Mouse (Mus musculus) small intestine, adult 2 months (tissue): ENCODE data around the gene Camkv. TPM values are rescaled to one million over a fixed set of nuclear protein-coding genes. Genes with fewer than 3 reads are reported as not detected.
A peak's percentile ranks its signal among the peaks of the same experiment; 100 is the strongest.

Experiments used
- H3K27ac ChIP-seq: fragments of 200-500 bp; 2 replicates; pipeline ENCODE4 v1.5.1; 2012; ENCODE audit warnings: low read depth, low read length, control low read depth, inconsistent platforms; ENCODE audit not compliant: insufficient read depth
- H3K27me3 ChIP-seq: fragments of 200-500 bp; 2 replicates; pipeline ENCODE4 v1.6.1; 2012; ENCODE audit warnings: mild to moderate bottlenecking, moderate library complexity, low read length, inconsistent platforms; ENCODE audit not compliant: control insufficient read depth, insufficient read depth
- H3K36me3 ChIP-seq: fragments of 200-500 bp; 2 replicates; pipeline ENCODE4 v1.6.1; 2012; ENCODE audit warnings: mild to moderate bottlenecking, low read length, control low read depth, inconsistent platforms; ENCODE audit not compliant: control insufficient read depth, insufficient read depth
- H3K4me1 ChIP-seq: fragments of 200-500 bp; 2 replicates; pipeline ENCODE4 v1.6.1; 2012; ENCODE audit warnings: low read length, inconsistent platforms, mixed read lengths; ENCODE audit not compliant: control insufficient read depth, insufficient read depth, insufficient read length
- H3K4me3 ChIP-seq: fragments of 200-500 bp; 2 replicates; pipeline ENCODE4 v1.5.1; 2012; ENCODE audit warnings: low read depth, mild to moderate bottlenecking, control low read depth, inconsistent platforms, low read length, moderate library complexity
- CTCF ChIP-seq: fragments of 200-500 bp; IDR thresholded peaks from 2 replicates; pipeline ENCODE4 v1.5.1; 2012; ENCODE audit warnings: low read depth, mild to moderate bottlenecking, control low read depth, inconsistent platforms, low read length, moderate library complexity, mixed read lengths; ENCODE audit not compliant: insufficient replicate concordance, insufficient read length; ENCODE audit errors: extremely low read depth
- POLR2A ChIP-seq: fragments of 200-500 bp; IDR thresholded peaks from 2 replicates; pipeline ENCODE4 v1.6.1; 2012; ENCODE audit warnings: low read depth, mild to moderate bottlenecking, control low read depth, inconsistent platforms, low read length, moderate library complexity
- WGBS: fragments of 180-500 bp; shearing (Covaris S2); methylation state at CpG from one replicate; pipeline ENCODE4 v1.1.7; 2018; 5-methylcytosine and 5-hydroxymethylcytosine counted together
- polyA plus RNA-seq: library from polyadenylated mRNA; depleted of rRNA; stranded (reverse); fragments of >200 nt; gene quantifications from 2 replicates; pipeline ENCODE4 v1.2.3, GENCODE M21; 2012

The Camkv gene
- polyA plus RNA-seq, 1 experiment, result 0.35 TPM

DNA sequence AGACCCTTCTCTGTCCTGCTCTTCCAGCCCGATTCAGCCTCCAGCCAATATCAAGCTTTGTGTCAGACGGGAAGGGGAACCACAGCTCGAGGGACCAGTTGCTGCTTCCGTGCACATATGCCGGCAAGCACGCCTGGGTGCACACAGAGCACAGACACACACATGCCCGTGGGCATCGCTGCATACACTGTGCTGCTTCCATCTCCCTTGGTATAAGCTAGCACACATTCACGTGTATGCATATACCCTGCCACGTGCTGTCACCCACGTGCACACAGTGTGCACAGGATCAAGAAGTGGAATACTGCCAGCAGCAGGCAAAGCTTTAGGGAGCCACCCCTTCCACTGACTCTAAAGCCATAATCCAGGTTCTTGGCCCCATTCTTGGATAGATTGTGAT lies 1.3 kb upstream of the Camkv start:
- H3K4me1 ChIP-seq, result peaks cover 20% of the 10 kb centered on the region
- WGBS, result 86% methylated on average over 11 of the region's 11 CpGs
- no peaks in the 10 kb centered on the region for H3K36me3 ChIP-seq
- peaks cover 14% of the 10 kb centered on the region for H3K27me3 ChIP-seq
- no peak overlapping the region for H3K27ac ChIP-seq
- no peak for TF ChIP-seq POLR2A
- TF ChIP-seq CTCF, result no peak
- no peak overlapping the region for H3K4me3 ChIP-seq

DNA sequence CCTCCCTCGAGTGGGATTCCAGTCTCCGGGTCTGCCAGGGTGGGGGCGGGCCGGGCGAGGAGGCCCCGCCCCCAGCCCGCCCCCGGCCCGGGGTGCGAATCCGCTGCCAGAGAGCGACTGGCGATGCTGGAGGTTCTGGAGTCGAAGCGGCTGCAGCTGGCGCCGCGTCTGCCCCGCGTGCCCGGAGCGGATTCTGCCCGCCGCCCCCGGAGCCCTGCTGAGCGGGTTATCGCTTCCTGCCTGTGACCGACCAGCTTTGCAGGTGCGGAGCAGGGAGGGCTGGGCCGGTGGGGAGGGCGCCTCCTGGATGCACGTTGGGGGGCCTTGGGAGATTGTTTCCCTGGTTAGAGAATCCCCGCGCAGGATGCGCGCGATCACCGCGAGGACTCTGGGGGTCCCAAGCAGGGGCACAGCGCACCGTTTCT lies 328 bp downstream of the Camkv start:
- Histone ChIP-seq H3K4me1 (peaks cover 18% of the 10 kb centered on the region), H3K4me3 (peak overlapping the region; percentile 27), H3K36me3 (no peaks in the 10 kb centered on the region), H3K27me3 (peaks cover 14% of the 10 kb centered on the region), H3K27ac (no peak overlapping the region)
- no peak for TF ChIP-seq CTCF
- 1% methylated on average over 39 of the region's 41 CpGs for WGBS

DNA sequence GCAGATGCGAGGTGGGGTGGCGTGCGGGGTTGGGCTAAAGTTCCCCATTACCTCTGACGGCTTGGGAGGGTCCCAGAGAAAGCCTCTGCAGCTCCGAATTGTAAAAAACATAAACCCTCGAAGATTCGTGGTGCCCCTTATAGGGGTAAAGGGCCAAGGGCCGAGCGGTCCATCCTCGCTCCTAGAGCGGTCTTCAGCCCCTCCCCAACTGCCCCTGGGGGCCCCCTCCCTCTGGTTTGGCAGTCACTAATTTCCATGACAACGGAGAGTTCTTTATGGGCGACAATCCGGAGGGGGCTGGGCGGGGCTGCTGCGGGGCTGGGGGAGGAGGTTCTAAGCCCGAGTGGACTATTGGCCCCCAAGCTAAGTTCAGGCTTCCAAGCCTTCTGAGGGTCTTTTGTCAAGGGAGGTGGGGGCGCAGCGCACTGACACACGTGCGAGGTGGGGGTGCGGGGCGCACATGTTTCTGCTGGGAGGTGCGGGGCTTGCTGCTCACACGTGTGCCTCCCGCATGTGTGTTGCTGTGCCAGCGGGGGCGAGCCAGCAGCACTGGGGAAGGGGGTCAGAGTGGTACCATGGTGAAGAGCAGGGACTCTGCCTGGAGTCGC lies 845 bp downstream of the Camkv start:
- Histone ChIP-seq H3K4me3 (peak overlapping the region; percentile 27), H3K27ac (no peak overlapping the region), H3K27me3 (peaks cover 14% of the 10 kb centered on the region), H3K4me1 (peaks cover 13% of the 10 kb centered on the region), H3K36me3 (no peaks in the 10 kb centered on the region)
- WGBS, result 17% methylated on average over 29 of the region's 29 CpGs
- TF ChIP-seq POLR2A (no peak), CTCF (no peak)

DNA sequence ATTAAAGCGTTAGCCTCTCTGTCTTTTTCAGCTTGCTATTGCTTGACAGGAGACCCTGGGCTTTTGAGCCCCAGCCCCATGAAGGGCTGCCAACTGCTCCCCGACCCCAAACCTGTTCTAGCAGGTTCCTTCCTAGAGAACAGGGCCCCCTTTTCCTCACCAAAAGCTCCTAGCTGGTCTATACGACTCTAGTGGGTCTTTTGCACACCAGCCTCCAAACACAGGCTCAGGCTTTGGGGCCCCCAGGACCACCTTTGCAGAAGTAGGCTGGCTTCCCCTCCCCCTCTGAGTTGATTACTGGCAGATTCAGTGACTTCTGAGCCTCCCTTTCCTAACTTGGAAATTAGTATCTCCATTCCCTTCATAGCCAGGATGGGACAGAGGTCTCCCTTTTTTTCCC lies 1.4 kb downstream of the Camkv start:
- Histone ChIP-seq H3K27me3 (peaks cover 14% of the 10 kb centered on the region), H3K36me3 (no peaks in the 10 kb centered on the region), H3K4me3 (no peak overlapping the region), H3K4me1 (peaks cover 8% of the 10 kb centered on the region), H3K27ac (no peak overlapping the region)
- 56% methylated on average over 3 of the region's 3 CpGs for WGBS
- TF ChIP-seq CTCF (no peak), POLR2A (no peak)

DNA sequence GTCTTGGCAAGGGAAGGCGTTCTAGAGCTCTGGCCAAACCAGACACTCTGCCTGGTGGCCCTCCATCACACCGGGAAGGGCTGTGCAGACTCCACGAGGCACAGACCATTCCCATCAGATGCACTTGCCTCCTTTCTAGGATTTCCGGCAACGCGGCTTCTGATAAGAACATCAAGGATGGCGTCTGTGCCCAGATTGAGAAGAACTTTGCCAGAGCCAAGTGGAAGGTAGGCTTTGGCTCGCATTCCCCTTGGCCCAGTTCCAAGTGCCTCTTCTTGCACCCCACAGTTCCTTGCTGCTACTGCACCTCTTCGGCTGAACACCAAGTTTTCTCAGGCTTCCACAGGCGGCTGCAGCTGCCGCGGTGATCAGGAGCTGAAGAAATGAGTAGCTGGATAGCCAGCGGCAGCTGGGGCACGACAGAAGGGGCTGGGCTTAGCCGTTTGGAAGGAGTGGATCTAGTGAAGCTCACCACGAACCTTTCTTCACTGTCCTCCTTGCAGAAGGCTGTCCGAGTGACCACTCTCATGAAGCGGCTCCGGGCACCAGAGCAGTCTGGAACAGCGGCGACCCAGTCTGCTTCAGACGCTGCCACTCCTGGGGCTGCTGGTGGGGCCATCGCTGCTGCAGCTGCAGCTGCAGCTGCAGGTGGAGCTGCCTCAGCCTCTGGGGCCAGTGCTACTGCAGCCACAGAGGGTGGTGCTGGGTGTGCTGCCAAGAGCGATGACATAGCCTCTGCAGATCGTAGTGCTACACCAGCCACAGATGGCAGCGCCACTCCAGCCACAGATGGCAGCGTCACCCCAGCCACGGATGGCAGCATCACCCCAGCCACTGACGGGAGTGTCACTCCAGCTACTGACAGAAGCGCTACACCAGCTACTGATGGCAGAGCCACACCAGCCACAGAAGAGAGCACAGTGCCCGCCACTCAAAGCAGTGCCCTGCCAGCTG lies 12.0 kb downstream of the Camkv start:
- no peak overlapping the region for H3K4me3 ChIP-seq
- no peak overlapping the region for H3K27ac ChIP-seq
- no peaks in the 10 kb centered on the region for H3K27me3 ChIP-seq
- WGBS, result 61% methylated on average over 31 of the region's 31 CpGs
- no peak for TF ChIP-seq POLR2A
- TF ChIP-seq CTCF, result no peak
- no peaks in the 10 kb centered on the region for H3K36me3 ChIP-seq
- no peaks in the 10 kb centered on the region; the same call in 1 of the 2 replicates for H3K4me1 ChIP-seq

DNA sequence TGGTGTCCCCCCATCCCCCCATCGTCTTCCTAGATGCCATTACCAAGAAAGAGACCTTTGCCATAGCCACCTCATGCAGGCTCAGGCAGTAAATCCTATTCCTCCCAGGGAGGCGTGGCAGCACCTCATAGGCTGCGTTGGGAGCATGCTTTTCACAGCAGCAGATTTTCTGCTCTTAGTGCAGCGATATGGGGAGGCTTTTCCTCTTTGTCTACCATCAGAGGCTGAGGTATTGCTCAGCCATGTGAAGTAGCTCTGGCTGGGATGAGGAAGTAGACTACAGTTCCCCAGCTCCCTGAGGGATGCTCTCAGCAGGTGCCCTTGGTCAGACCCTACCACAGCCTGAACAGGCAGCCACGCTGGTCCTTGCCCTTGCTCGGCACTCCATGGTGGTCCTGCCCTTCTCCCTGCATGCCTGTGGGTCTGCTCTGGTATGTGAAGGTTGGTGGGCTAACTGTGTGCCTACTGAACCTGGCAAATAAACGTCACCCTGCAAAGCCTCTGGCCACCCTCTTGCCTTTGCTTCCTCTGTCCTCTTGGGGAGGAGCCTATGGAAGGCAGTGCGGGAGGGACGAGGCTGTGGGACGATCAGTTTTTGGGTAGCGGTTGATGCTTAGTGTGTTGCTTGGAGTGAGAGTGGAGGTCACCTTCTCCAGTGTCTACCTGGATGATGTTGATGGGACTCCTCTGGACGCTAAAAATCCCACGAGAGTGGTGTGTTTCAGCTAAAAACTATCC lies 13.9 kb downstream of the Camkv start:
- Histone ChIP-seq H3K4me1 (no peaks in the 10 kb centered on the region; the same call in 1 of the 2 replicates), H3K27me3 (no peaks in the 10 kb centered on the region), H3K4me3 (no peak overlapping the region), H3K36me3 (no peaks in the 10 kb centered on the region), H3K27ac (no peak overlapping the region)
- WGBS, result 77% methylated on average over 13 of the region's 13 CpGs
- TF ChIP-seq CTCF, result no peak
- no peak for TF ChIP-seq POLR2A

DNA sequence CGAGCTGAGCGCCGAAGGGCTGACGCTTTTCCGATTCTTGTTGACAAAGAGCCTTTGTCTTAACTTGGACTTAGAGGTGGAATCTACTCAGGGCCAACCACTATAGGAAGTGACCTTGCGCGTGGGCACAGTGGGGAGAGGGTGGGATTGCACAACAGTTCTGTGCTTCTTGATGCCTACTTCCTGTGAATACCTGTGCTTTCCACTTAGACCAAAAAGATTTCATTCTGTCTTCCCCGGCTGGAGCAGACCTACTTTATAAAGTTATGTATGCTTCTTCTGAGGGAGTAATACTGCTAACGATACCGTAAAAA lies 14.4 kb downstream of the Camkv start, which contains the start of gene Traip:
Gene Traip, plus strand, starts transcription at position 215 of the 314 bp plus-strand sequence.
- Histone ChIP-seq H3K4me1 (no peaks in the 10 kb centered on the region; the same call in 1 of the 2 replicates), H3K27me3 (no peaks in the 10 kb centered on the region), H3K4me3 (peak within 1 kb of the TSS; percentile 75), H3K36me3 (no peaks in the 10 kb centered on the region), H3K27ac (no peak within 1 kb of the TSS)
- TF ChIP-seq POLR2A (no peak), CTCF (no peak)
- WGBS, result 84% methylated on average over 10 of the region's 10 CpGs
